Mouse (Mus musculus) embryo, embryonic 11 days (tissue): ENCODE measurements around the gene Sh3bgrl2.
"Not testable (repeated sequence)": the region's sequence is repeated elsewhere in the genome, so short reads cannot be mapped to it uniquely, and the experiment has no call there.

ENCODE experiments used
- DNase-seq: peaks from one replicate; pipeline ENCODE4 v3.0.0-alpha.2; 2015

The Sh3bgrl2 gene

GRCm38 (mm10) chr9:83547830-83548689 is at the start of gene Sh3bgrl2:
Sh3bgrl2 (plus strand) TSS chr9:83548327.
- DNase-seq = peak; percentile 93

- not testable (repeated sequence) for DNase-seq
These were observed 29.0 kb upstream of the Sh3bgrl2 start for GRCm38 (mm10) chr9:83519081-83519480.

GRCm38 (mm10) chr9:83519510-83520155 is 28.5 kb upstream of the Sh3bgrl2 start:
- DNase-seq = no peak

GRCm38 (mm10) chr9:83527341-83528060 is 20.6 kb upstream of the Sh3bgrl2 start:
- no peak for DNase-seq

GRCm38 (mm10) chr9:83533044-83533769 is 14.9 kb upstream of the Sh3bgrl2 start:
- DNase-seq = no peak

- DNase-seq = no peak
These were observed 11.2 kb upstream of the Sh3bgrl2 start for GRCm38 (mm10) chr9:83536959-83537358.

- DNase-seq = no peak
These were observed 10.6 kb upstream of the Sh3bgrl2 start for GRCm38 (mm10) chr9:83537510-83537909.

GRCm38 (mm10) chr9:83537921-83538536 is 10.1 kb upstream of the Sh3bgrl2 start:
- peak; percentile 26 for DNase-seq

- DNase-seq = no peak
These were observed 8.2 kb upstream of the Sh3bgrl2 start for GRCm38 (mm10) chr9:83539809-83540491.

GRCm38 (mm10) chr9:83540492-83540857 is 7.7 kb upstream of the Sh3bgrl2 start:
- DNase-seq = no peak

GRCm38 (mm10) chr9:83540975-83541374 is 7.2 kb upstream of the Sh3bgrl2 start:
- no peak for DNase-seq

- no peak for DNase-seq
These were observed 2.9 kb upstream of the Sh3bgrl2 start for GRCm38 (mm10) chr9:83545240-83545639.

- DNase-seq = no peak
These were observed 1.8 kb upstream of the Sh3bgrl2 start for GRCm38 (mm10) chr9:83546316-83546715.

- DNase-seq = no peak
These were observed 898 bp upstream of the Sh3bgrl2 start for GRCm38 (mm10) chr9:83547229-83547628.

- no peak for DNase-seq
These were observed 1.7 kb downstream of the Sh3bgrl2 start for GRCm38 (mm10) chr9:83549866-83550265.

GRCm38 (mm10) chr9:83551116-83551515 is 3.0 kb downstream of the Sh3bgrl2 start:
- no peak for DNase-seq

GRCm38 (mm10) chr9:83551632-83552031 is 3.5 kb downstream of the Sh3bgrl2 start:
- no peak for DNase-seq

- no peak for DNase-seq
These were observed 7.5 kb downstream of the Sh3bgrl2 start for GRCm38 (mm10) chr9:83555580-83555979.

- DNase-seq = peak; percentile 20
These were observed 8.1 kb downstream of the Sh3bgrl2 start for GRCm38 (mm10) chr9:83556236-83556635.

GRCm38 (mm10) chr9:83556780-83557771 is 8.9 kb downstream of the Sh3bgrl2 start:
- peak; percentile 28 for DNase-seq
